Mouse (Mus musculus): ENCODE data around the gene Spty2d1. TPM values are rescaled to one million over a fixed set of nuclear protein-coding genes. Genes with fewer than 3 reads are reported as not detected.
"Not testable (repeated sequence)": the region's sequence is repeated elsewhere in the genome, so short reads cannot be mapped to it uniquely, and the experiment has no call there.

The Spty2d1 gene
- polyA plus RNA-seq, 1 experiment from 2014 or later, result 13.6 TPM

- Histone ChIP-seq H3K4me1 (replicated peaks) (peaks cover 56% of the 10 kb centered on the region), H3K9me3 (replicated peaks) (no peaks in the 10 kb centered on the region), H3K4me3 (no peak overlapping the region), H3K4me2 (no peak overlapping the region), H3K27ac (no peak overlapping the region), H3K27me3 (no peaks in the 10 kb centered on the region), H3K9ac (no peak overlapping the region), H3K36me3 (peaks cover 22% of the 10 kb centered on the region)
- no peak for ATAC-seq (replicated peaks; ENCODE audit: insufficient number of reproducible peaks, insufficient read depth, low FRiP score, low read depth)
- 76% methylated on average over 4 of the region's 4 CpGs for WGBS
Observed at GRCm38 (mm10) chr7:47001900-47002275, 6.3 kb downstream of the Spty2d1 start.

GRCm38 (mm10) chr7:47001125-47001899 is 6.9 kb downstream of the Spty2d1 start:
- 58% methylated on average over 5 of the region's 5 CpGs for WGBS
- ATAC-seq (replicated peaks; ENCODE audit: insufficient number of reproducible peaks, insufficient read depth, low FRiP score, low read depth), result no peak
- no peak overlapping the region for H3K27ac ChIP-seq

GRCm38 (mm10) chr7:47000644-47000983 is 7.6 kb downstream of the Spty2d1 start:
- Histone ChIP-seq H3K4me3 (no peak overlapping the region), H3K9ac (no peak overlapping the region), H3K27me3 (no peaks in the 10 kb centered on the region), H3K27ac (peak overlapping the region; percentile 29; the same call in 1 of the 2 replicates), H3K9me3 (replicated peaks) (no peaks in the 10 kb centered on the region), H3K36me3 (peaks cover 33% of the 10 kb centered on the region), H3K4me1 (replicated peaks) (peaks cover 54% of the 10 kb centered on the region), H3K4me2 (no peak overlapping the region)
- ATAC-seq (replicated peaks; ENCODE audit: insufficient number of reproducible peaks, insufficient read depth, low FRiP score, low read depth), result peak; percentile 83; the same call in 1 of the 2 replicates
- 40% methylated on average over 3 of the region's 3 CpGs for WGBS

More at GRCm38 (mm10) chr7:47001125-47001899, 6.9 kb downstream of the Spty2d1 start:
- no peak overlapping the region for H3K4me2 ChIP-seq
- H3K9ac ChIP-seq, result no peak overlapping the region
- H3K4me1 ChIP-seq (replicated peaks), result peaks cover 55% of the 10 kb centered on the region
- peaks cover 26% of the 10 kb centered on the region for H3K36me3 ChIP-seq
- H3K4me3 ChIP-seq, result no peak overlapping the region
- no peaks in the 10 kb centered on the region for H3K9me3 ChIP-seq (replicated peaks)
- H3K27me3 ChIP-seq, result no peaks in the 10 kb centered on the region

- peak overlapping the region; percentile 29; the same call in 1 of the 2 replicates for H3K27ac ChIP-seq
Observed at GRCm38 (mm10) chr7:46999983-47000643, 8.1 kb downstream of the Spty2d1 start.

GRCm38 (mm10) chr7:46998942-46999341 is 9.3 kb downstream of the Spty2d1 start:
- Histone ChIP-seq H3K27ac (no peak overlapping the region), H3K9ac (no peak overlapping the region), H3K9me3 (replicated peaks) (no peaks in the 10 kb centered on the region), H3K4me1 (replicated peaks) (peaks cover 46% of the 10 kb centered on the region), H3K4me2 (no peak overlapping the region), H3K4me3 (no peak overlapping the region), H3K36me3 (peaks cover 50% of the 10 kb centered on the region), H3K27me3 (no peaks in the 10 kb centered on the region)
- 98% methylated on average over 2 of the region's 2 CpGs for WGBS
- no peak for ATAC-seq (replicated peaks; ENCODE audit: insufficient number of reproducible peaks, insufficient read depth, low FRiP score, low read depth)

More at GRCm38 (mm10) chr7:46999983-47000643, 8.1 kb downstream of the Spty2d1 start:
- Histone ChIP-seq H3K9me3 (replicated peaks) (no peaks in the 10 kb centered on the region), H3K36me3 (peaks cover 38% of the 10 kb centered on the region), H3K9ac (no peak overlapping the region), H3K4me1 (replicated peaks) (peaks cover 49% of the 10 kb centered on the region), H3K27me3 (no peaks in the 10 kb centered on the region), H3K4me2 (no peak overlapping the region), H3K4me3 (no peak overlapping the region)
- no peak for ATAC-seq (replicated peaks; ENCODE audit: insufficient number of reproducible peaks, insufficient read depth, low FRiP score, low read depth)
- 71% methylated on average over 8 of the region's 8 CpGs for WGBS

- H3K4me2 ChIP-seq, result peak overlapping the region; percentile 49
- peak overlapping the region; percentile 65 for H3K27ac ChIP-seq
- H3K9ac ChIP-seq, result 0 out of 2 replicates have a peak overlapping the region, but pooled peaks have one; percentile 25
Observed at GRCm38 (mm10) chr7:46997644-46998395, 10.4 kb downstream of the Spty2d1 start.

GRCm38 (mm10) chr7:46997008-46997407 is 11.2 kb downstream of the Spty2d1 start:
- Histone ChIP-seq H3K27me3 (no peaks in the 10 kb centered on the region), H3K9me3 (replicated peaks) (no peaks in the 10 kb centered on the region), H3K4me3 (no peak overlapping the region), H3K36me3 (peaks cover 67% of the 10 kb centered on the region), H3K27ac (no peak overlapping the region), H3K4me2 (no peak overlapping the region), H3K9ac (no peak overlapping the region), H3K4me1 (replicated peaks) (peaks cover 30% of the 10 kb centered on the region)
- 67% methylated on average over 4 of the region's 4 CpGs for WGBS
- ATAC-seq (replicated peaks; ENCODE audit: insufficient number of reproducible peaks, insufficient read depth, low FRiP score, low read depth), result no peak

More at GRCm38 (mm10) chr7:46997644-46998395, 10.4 kb downstream of the Spty2d1 start:
- ATAC-seq (replicated peaks; ENCODE audit: insufficient number of reproducible peaks, insufficient read depth, low FRiP score, low read depth), result no peak; the same call in 1 of the 2 replicates
- H3K4me3 ChIP-seq, result 0 out of 2 replicates have a peak overlapping the region, but pooled peaks have one; percentile 17
- H3K9me3 ChIP-seq (replicated peaks), result no peaks in the 10 kb centered on the region
- WGBS, result 61% methylated on average over 21 of the region's 21 CpGs
- peaks cover 37% of the 10 kb centered on the region for H3K4me1 ChIP-seq (replicated peaks)
- no peaks in the 10 kb centered on the region for H3K27me3 ChIP-seq
- peaks cover 61% of the 10 kb centered on the region for H3K36me3 ChIP-seq

GRCm38 (mm10) chr7:46995558-46995957 is 12.7 kb downstream of the Spty2d1 start:
- Histone ChIP-seq H3K27ac (no peak overlapping the region), H3K9ac (no peak overlapping the region), H3K4me2 (no peak overlapping the region), H3K36me3 (peaks cover 72% of the 10 kb centered on the region), H3K4me1 (replicated peaks) (peaks cover 19% of the 10 kb centered on the region), H3K9me3 (replicated peaks) (no peaks in the 10 kb centered on the region), H3K27me3 (no peaks in the 10 kb centered on the region), H3K4me3 (no peak overlapping the region)
- 86% methylated on average over 3 of the region's 3 CpGs for WGBS
- ATAC-seq (replicated peaks; ENCODE audit: insufficient number of reproducible peaks, insufficient read depth, low FRiP score, low read depth), result no peak

- Histone ChIP-seq H3K4me1 (replicated peaks) (peaks cover 16% of the 10 kb centered on the region), H3K9me3 (replicated peaks) (no peaks in the 10 kb centered on the region), H3K36me3 (peaks cover 62% of the 10 kb centered on the region), H3K27ac (no peak overlapping the region), H3K9ac (no peak overlapping the region), H3K4me3 (no peak overlapping the region), H3K4me2 (no peak overlapping the region), H3K27me3 (no peaks in the 10 kb centered on the region)
- 79% methylated on average over 8 of the region's 8 CpGs for WGBS
- no peak for ATAC-seq (replicated peaks; ENCODE audit: insufficient number of reproducible peaks, insufficient read depth, low FRiP score, low read depth)
Observed at GRCm38 (mm10) chr7:46993079-46993478, 15.1 kb downstream of the Spty2d1 start.

GRCm38 (mm10) chr7:46989387-46989786 is 18.8 kb downstream of the Spty2d1 start:
- not testable (repeated sequence) for H3K27me3 ChIP-seq; H3K4me1 ChIP-seq (replicated peaks); H3K9me3 ChIP-seq (replicated peaks); H3K9ac ChIP-seq; H3K27ac ChIP-seq; H3K4me3 ChIP-seq; H3K4me2 ChIP-seq; ATAC-seq (replicated peaks; ENCODE audit: insufficient number of reproducible peaks, insufficient read depth, low FRiP score, low read depth)
- peaks cover 27% of the 10 kb centered on the region for H3K36me3 ChIP-seq
- 51% methylated on average over 4 of the region's 4 CpGs for WGBS

GRCm38 (mm10) chr7:46987073-46987472 is 21.1 kb downstream of the Spty2d1 start:
- ATAC-seq (replicated peaks; ENCODE audit: insufficient number of reproducible peaks, insufficient read depth, low FRiP score, low read depth), result no peak
- Histone ChIP-seq H3K27me3 (no peaks in the 10 kb centered on the region), H3K4me3 (no peak overlapping the region), H3K4me2 (no peak overlapping the region), H3K36me3 (peaks cover 6% of the 10 kb centered on the region; the same call in 1 of the 2 replicates), H3K4me1 (replicated peaks) (peaks cover 2% of the 10 kb centered on the region; the same call in 1 of the 2 replicates), H3K9ac (no peak overlapping the region), H3K9me3 (replicated peaks) (no peaks in the 10 kb centered on the region), H3K27ac (peak overlapping the region; percentile 17; the same call in 1 of the 2 replicates)
- 33% methylated on average over 2 of the region's 2 CpGs for WGBS
